Mouse (Mus musculus) myocyte (in vitro differentiated cells): ENCODE data around the gene Krt84. TPM values are rescaled to one million over a fixed set of nuclear protein-coding genes. Genes with fewer than 3 reads are reported as not detected.

Source experiments
- H3K27me3 ChIP-seq: one replicate; pipeline ENCODE4 v1.6.1; 2011; ENCODE audit not compliant: control insufficient read depth, insufficient read depth, insufficient read length
- H3K36me3 ChIP-seq: one replicate; pipeline ENCODE4 v1.6.1; 2011; ENCODE audit not compliant: control insufficient read depth, insufficient read depth
- H3K4me2 ChIP-seq: one replicate; pipeline ENCODE4 v1.6.1; 2011; ENCODE audit warnings: low read depth, control low read depth
- H3K4me3 ChIP-seq: one replicate; pipeline ENCODE4 v1.5.1; 2011; ENCODE audit warnings: mild to moderate bottlenecking, control low read depth, moderate library complexity
- H3K79me2 ChIP-seq: one replicate; pipeline ENCODE4 v1.6.1; 2011; ENCODE audit not compliant: control insufficient read depth, insufficient read depth
- H3ac ChIP-seq: one replicate; pipeline ENCODE4 v1.6.1; 2011; ENCODE audit not compliant: control insufficient read depth, insufficient read length
- CEBPB ChIP-seq: IDR thresholded peaks from 2 replicates; pipeline ENCODE4 v1.6.1; 2011; ENCODE audit warnings: mild to moderate bottlenecking, moderate library complexity; ENCODE audit not compliant: poor library complexity, insufficient read depth, severe bottlenecking
- E2F4 ChIP-seq: IDR thresholded peaks from one replicate; pipeline ENCODE4 v1.6.1; 2011; ENCODE audit warnings: mild to moderate bottlenecking, control low read depth, moderate library complexity; ENCODE audit not compliant: insufficient read depth
- MAX ChIP-seq: IDR thresholded peaks from one replicate; pipeline ENCODE4 v1.6.1; 2011; ENCODE audit warnings: low read depth, mild to moderate bottlenecking, control low read depth
- MYOD1 ChIP-seq, 3 experiments: IDR thresholded peaks; one replicate each; pipeline ENCODE4 v1.6.1; 2011; ENCODE audit warnings: control low read depth in 2 of 3, low read depth in 2 of 3, mild to moderate bottlenecking in 2 of 3, moderate library complexity in 1 of 3; ENCODE audit not compliant: insufficient read length in 2 of 3, control insufficient read depth in 1 of 3
- MYOG ChIP-seq, 3 experiments: IDR thresholded peaks; one replicate each; pipeline ENCODE4 v1.6.1; 2011; ENCODE audit warnings: control low read depth in 2 of 3, low read depth in 2 of 3, mild to moderate bottlenecking in 2 of 3; ENCODE audit not compliant: insufficient read length in 2 of 3, control insufficient read depth in 1 of 3, insufficient read depth in 1 of 3
- POLR2A ChIP-seq: IDR thresholded peaks from one replicate; pipeline ENCODE4 v1.6.1; 2011; ENCODE audit warnings: low read depth, mild to moderate bottlenecking, control low read depth, moderate library complexity; ENCODE audit not compliant: insufficient read length
- POLR2AphosphoS2 ChIP-seq: IDR thresholded peaks from one replicate; pipeline ENCODE4 v1.6.1; 2011; ENCODE audit warnings: low read depth, control low read depth; ENCODE audit not compliant: insufficient read length
- REST ChIP-seq: IDR thresholded peaks from one replicate; pipeline ENCODE4 v1.6.1; 2011; ENCODE audit warnings: mild to moderate bottlenecking, control low read depth, moderate library complexity; ENCODE audit not compliant: insufficient read depth, insufficient read length
- SRF ChIP-seq: IDR thresholded peaks from one replicate; pipeline ENCODE4 v1.6.1; 2011; ENCODE audit warnings: low read depth; ENCODE audit not compliant: control insufficient read depth, insufficient read length
- TCF12 ChIP-seq: IDR thresholded peaks from one replicate; pipeline ENCODE4 v1.6.1; 2011; ENCODE audit warnings: mild to moderate bottlenecking, control low read depth; ENCODE audit not compliant: poor library complexity, insufficient read depth, severe bottlenecking
- TCF3 ChIP-seq: IDR thresholded peaks from one replicate; pipeline ENCODE4 v1.6.1; 2011; ENCODE audit warnings: low read depth, control low read depth; ENCODE audit not compliant: insufficient read length
- USF1 ChIP-seq: IDR thresholded peaks from one replicate; pipeline ENCODE4 v1.6.1; 2011; ENCODE audit warnings: low read depth, mild to moderate bottlenecking, control low read depth, moderate library complexity
- polyA plus RNA-seq: library from polyadenylated mRNA; unstranded; fragments of >200 nt; fragmentation: generic; extraction: Trizol; gene quantifications from one replicate; pipeline ENCODE4 v1.2.1, GENCODE M21; 2012; ENCODE audit warnings: missing spikeins

The Krt84 gene
- polyA plus RNA-seq, 1 experiment: not detected

GRCm38 (mm10) chr15:101562850-101563249, 30.2 kb upstream of the Krt84 start, which contains the start of gene Krt90:
Gene Krt90 (minus strand): TSS chr15:101562950.
- Histone ChIP-seq H3K36me3 (no peaks in the 10 kb centered on the region), H3ac (no peak within 1 kb of the TSS), H3K27me3 (peaks cover 66% of the 10 kb centered on the region), H3K79me2 (no peaks in the 10 kb centered on the region), H3K4me2 (no peak within 1 kb of the TSS), H3K4me3 (no peak within 1 kb of the TSS)
- TF ChIP-seq MYOD1 (IDR thresholded peaks at IDR 0.05; ENCODE audit: control insufficient read depth in 1 of 3, insufficient read length in 2 of 3, low read depth in 2 of 3) (no peak), SRF (no peak), REST (no peak), TCF12 (no peak), POLR2A (no peak), E2F4 (no peak), MAX (no peak), TCF3 (no peak), MYOG (IDR thresholded peaks at IDR 0.05; ENCODE audit: control insufficient read depth in 1 of 3, insufficient read depth in 1 of 3, insufficient read length in 2 of 3, low read depth in 2 of 3) (no peak), CEBPB (no peak), POLR2AphosphoS2 (no peak), USF1 (no peak)

GRCm38 (mm10) chr15:101558034-101558646, 25.5 kb upstream of the Krt84 start:
- Histone ChIP-seq H3ac (no peak overlapping the region), H3K4me3 (no peak overlapping the region), H3K27me3 (peaks cover 77% of the 10 kb centered on the region), H3K79me2 (no peaks in the 10 kb centered on the region), H3K4me2 (no peak overlapping the region), H3K36me3 (no peaks in the 10 kb centered on the region)
- TF ChIP-seq REST (no peak), MAX (no peak), TCF3 (no peak), E2F4 (no peak), MYOG (IDR thresholded peaks at IDR 0.05; ENCODE audit: control insufficient read depth in 1 of 3, insufficient read depth in 1 of 3, insufficient read length in 2 of 3, low read depth in 2 of 3) (no peak), MYOD1 (IDR thresholded peaks at IDR 0.05; ENCODE audit: control insufficient read depth in 1 of 3, insufficient read length in 2 of 3, low read depth in 2 of 3) (no peak), POLR2A (no peak), CEBPB (no peak), SRF (no peak), POLR2AphosphoS2 (no peak)

GRCm38 (mm10) chr15:101553169-101553568, 20.5 kb upstream of the Krt84 start:
- no peak overlapping the region for H3K4me2 ChIP-seq
- H3K4me3 ChIP-seq: no peak overlapping the region
- H3K27me3 ChIP-seq: peaks cover 62% of the 10 kb centered on the region
- H3ac ChIP-seq: no peak overlapping the region
- H3K36me3 ChIP-seq: no peaks in the 10 kb centered on the region
- TF ChIP-seq MYOD1 (IDR thresholded peaks at IDR 0.05; ENCODE audit: control insufficient read depth in 1 of 3, insufficient read length in 2 of 3, low read depth in 2 of 3) (peak in 2 of 3 experiments; percentile 74 to 82), TCF3 (peak; percentile 48), MYOG (IDR thresholded peaks at IDR 0.05; ENCODE audit: control insufficient read depth in 1 of 3, insufficient read depth in 1 of 3, insufficient read length in 2 of 3, low read depth in 2 of 3) (peak in 2 of 3 experiments; percentile 61 to 67), SRF (no peak), TCF12 (no peak), MAX (no peak)
- H3K79me2 ChIP-seq: no peaks in the 10 kb centered on the region

GRCm38 (mm10) chr15:101552188-101552587, 19.6 kb upstream of the Krt84 start:
- no peaks in the 10 kb centered on the region for H3K36me3 ChIP-seq
- H3K27me3 ChIP-seq: peaks cover 65% of the 10 kb centered on the region
- H3K79me2 ChIP-seq: no peaks in the 10 kb centered on the region
- H3K4me3 ChIP-seq: no peak overlapping the region
- no peak overlapping the region for H3ac ChIP-seq
- no peak overlapping the region for H3K4me2 ChIP-seq
- no peak for TF ChIP-seq SRF
- TF ChIP-seq REST: no peak
- TF ChIP-seq POLR2AphosphoS2: no peak
- no peak for TF ChIP-seq POLR2A
- TF ChIP-seq E2F4: no peak
- TF ChIP-seq MYOD1 (IDR thresholded peaks at IDR 0.05; ENCODE audit: control insufficient read depth in 1 of 3, insufficient read length in 2 of 3, low read depth in 2 of 3): no peak
- no peak for TF ChIP-seq MYOG (IDR thresholded peaks at IDR 0.05; ENCODE audit: control insufficient read depth in 1 of 3, insufficient read depth in 1 of 3, insufficient read length in 2 of 3, low read depth in 2 of 3)
- TF ChIP-seq USF1: no peak

- TF ChIP-seq MAX: no peak
- Histone ChIP-seq H3K4me2 (no peak within 1 kb of the TSS), H3K4me3 (no peak within 1 kb of the TSS), H3ac (no peak within 1 kb of the TSS), H3K36me3 (no peaks in the 10 kb centered on the region), H3K27me3 (peaks cover 52% of the 10 kb centered on the region), H3K79me2 (no peaks in the 10 kb centered on the region)
Measured at GRCm38 (mm10) chr15:101550567-101550966, 17.9 kb upstream of the Krt84 start, which contains the start of gene Krt82. Gene Krt82 (minus strand): TSS chr15:101550667.
